Mouse (Mus musculus) heart, embryonic 16.5 days (tissue): ENCODE data around the gene Lrpprc. TPM values are rescaled to one million over a fixed set of nuclear protein-coding genes. Genes with fewer than 3 reads are reported as not detected.
"Not testable (repeated sequence)": the region's sequence is repeated elsewhere in the genome, so short reads cannot be mapped to it uniquely, and the experiment has no call there.

Experiments used
- ATAC-seq: fragments of 200-750 bp; cut with Nextera tagmentation; replicated peaks from 2 replicates; pipeline ENCODE4 v1.8.0; 2017; ENCODE audit warnings: moderate number of reproducible peaks; ENCODE audit not compliant: insufficient read depth, low FRiP score; ENCODE audit errors: extremely low read depth
- H3K27ac ChIP-seq: fragments of 300-500 bp; sonication (generic); 2 replicates; pipeline ENCODE4 v1.5.1; 2014; ENCODE audit warnings: mild to moderate bottlenecking, low read length, control low read depth, moderate library complexity
- H3K27me3 ChIP-seq: fragments of 300-500 bp; sonication (generic); 2 replicates; pipeline ENCODE4 v1.6.1; 2014; ENCODE audit warnings: low read length, mixed read lengths; ENCODE audit not compliant: control insufficient read depth, insufficient read depth
- H3K36me3 ChIP-seq: fragments of 300-500 bp; sonication (generic); 2 replicates; pipeline ENCODE4 v1.6.1; 2014; ENCODE audit not compliant: control insufficient read depth, insufficient read depth
- H3K4me1 ChIP-seq: fragments of 300-500 bp; sonication (generic); 2 replicates; pipeline ENCODE4 v1.6.1; 2014; ENCODE audit warnings: low read length, mixed read lengths; ENCODE audit not compliant: control insufficient read depth, insufficient read depth
- H3K4me2 ChIP-seq: fragments of 300-500 bp; sonication (generic); 2 replicates; pipeline ENCODE4 v1.6.1; 2014; ENCODE audit warnings: low read depth, mild to moderate bottlenecking, control low read depth, low read length
- H3K4me3 ChIP-seq: fragments of 300-500 bp; sonication (generic); 2 replicates; pipeline ENCODE4 v1.5.1; 2014; ENCODE audit warnings: mild to moderate bottlenecking, control low read depth, low read length
- H3K9ac ChIP-seq: fragments of 300-500 bp; sonication (generic); 2 replicates; pipeline ENCODE4 v1.6.1; 2014; ENCODE audit warnings: low read length, control low read depth
- H3K9me3 ChIP-seq: fragments of 300-500 bp; sonication (generic); replicated peaks from 2 replicates; pipeline ENCODE4 v1.6.1; 2016; ENCODE audit warnings: low read length; ENCODE audit not compliant: control insufficient read depth
- WGBS: fragments of 180-500 bp; shearing (Covaris S2); extraction: QIAGEN DNeasy Blood & Tissue Kit; methylation state at CpG from one replicate; pipeline ENCODE4 v1.1.7; 2014; 5-methylcytosine and 5-hydroxymethylcytosine counted together
- polyA plus RNA-seq: library from polyadenylated mRNA; unstranded; fragments of >200 nt; fragmentation: Nextera tagmentation; extraction: Ambion mirVana; gene quantifications from 2 replicates; pipeline ENCODE4 v1.2.1, GENCODE M21; 2015

Gene Lrpprc
- polyA plus RNA-seq, 1 experiment from 2014 or later: 68.9 TPM

- H3K4me1 ChIP-seq, H3K9me3 ChIP-seq, H3K27me3 ChIP-seq, H3K27ac ChIP-seq, H3K9ac ChIP-seq, H3K4me2 ChIP-seq, H3K4me3 ChIP-seq, ATAC-seq, H3K36me3 ChIP-seq: not testable (repeated sequence)
- WGBS: 79% methylated on average over 14 of the region's 14 CpGs
These were observed 23.6 kb upstream of the Lrpprc start for GRCm38 (mm10) chr17:84814192-84814591.

GRCm38 (mm10) chr17:84792006-84792405 is 1.4 kb upstream of the Lrpprc start:
- Histone ChIP-seq H3K4me1 (peaks cover 18% of the 10 kb centered on the region), H3K27ac (no peak overlapping the region), H3K9me3 (no peaks in the 10 kb centered on the region), H3K4me2 (no peak overlapping the region), H3K4me3 (no peak overlapping the region), H3K9ac (no peak overlapping the region), H3K36me3 (no peaks in the 10 kb centered on the region), H3K27me3 (no peaks in the 10 kb centered on the region)
- WGBS: 70% methylated on average over 5 of the region's 5 CpGs
- no peak for ATAC-seq

- 4% methylated on average over 8 of the region's 8 CpGs for WGBS
- Histone ChIP-seq H3K4me2 (peak overlapping the region; percentile 93), H3K9me3 (no peaks in the 10 kb centered on the region), H3K4me3 (peak overlapping the region; percentile 98), H3K27me3 (no peaks in the 10 kb centered on the region), H3K36me3 (no peaks in the 10 kb centered on the region), H3K4me1 (peaks cover 18% of the 10 kb centered on the region), H3K27ac (peak overlapping the region; percentile 74), H3K9ac (peak overlapping the region; percentile 75)
- no peak for ATAC-seq
These were observed 567 bp upstream of the Lrpprc start for GRCm38 (mm10) chr17:84791156-84791555.

GRCm38 (mm10) chr17:84790043-84790442 is 546 bp downstream of the Lrpprc start:
- peaks cover 18% of the 10 kb centered on the region for H3K4me1 ChIP-seq
- peak overlapping the region; percentile 93 for H3K9ac ChIP-seq
- H3K36me3 ChIP-seq: no peaks in the 10 kb centered on the region
- peak overlapping the region; percentile 73 for H3K27ac ChIP-seq
- H3K4me3 ChIP-seq: peak overlapping the region; percentile 98
- no peak; the same call in 1 of the 2 replicates for ATAC-seq
- H3K27me3 ChIP-seq: no peaks in the 10 kb centered on the region
- H3K4me2 ChIP-seq: peak overlapping the region; percentile 93
- H3K9me3 ChIP-seq: no peaks in the 10 kb centered on the region
- under 1% methylated on average over 22 of the region's 22 CpGs for WGBS

GRCm38 (mm10) chr17:84788376-84789125 is 2.0 kb downstream of the Lrpprc start:
- H3K9ac ChIP-seq: no peak overlapping the region
- 90% methylated on average over 20 of the region's 20 CpGs for WGBS
- no peak overlapping the region for H3K27ac ChIP-seq
- no peaks in the 10 kb centered on the region for H3K9me3 ChIP-seq
- H3K36me3 ChIP-seq: no peaks in the 10 kb centered on the region
- no peak overlapping the region for H3K4me2 ChIP-seq
- ATAC-seq: no peak
- no peaks in the 10 kb centered on the region for H3K27me3 ChIP-seq
- no peak overlapping the region for H3K4me3 ChIP-seq
- H3K4me1 ChIP-seq: peaks cover 18% of the 10 kb centered on the region

GRCm38 (mm10) chr17:84787477-84787876 is 3.1 kb downstream of the Lrpprc start:
- Histone ChIP-seq H3K27me3 (no peaks in the 10 kb centered on the region), H3K27ac (no peak overlapping the region), H3K36me3 (no peaks in the 10 kb centered on the region), H3K9me3 (no peaks in the 10 kb centered on the region), H3K4me2 (no peak overlapping the region), H3K4me1 (peaks cover 18% of the 10 kb centered on the region), H3K4me3 (no peak overlapping the region), H3K9ac (no peak overlapping the region)
- ATAC-seq: no peak
- WGBS: 81% methylated on average over 11 of the region's 11 CpGs

GRCm38 (mm10) chr17:84786911-84787310 is 3.7 kb downstream of the Lrpprc start:
- Histone ChIP-seq H3K27ac (no peak overlapping the region), H3K9ac (no peak overlapping the region), H3K4me3 (no peak overlapping the region), H3K27me3 (no peaks in the 10 kb centered on the region), H3K9me3 (no peaks in the 10 kb centered on the region), H3K36me3 (no peaks in the 10 kb centered on the region), H3K4me2 (no peak overlapping the region), H3K4me1 (peaks cover 16% of the 10 kb centered on the region)
- ATAC-seq: no peak
- 87% methylated on average over 8 of the region's 8 CpGs for WGBS

- Histone ChIP-seq H3K36me3 (0 out of 2 replicates have a peak, but pooled peaks cover 3% of the 10 kb centered on the region), H3K4me1 (peaks cover 11% of the 10 kb centered on the region), H3K9me3 (no peaks in the 10 kb centered on the region), H3K27ac (no peak overlapping the region), H3K4me2 (no peak overlapping the region), H3K9ac (no peak overlapping the region), H3K4me3 (no peak overlapping the region), H3K27me3 (no peaks in the 10 kb centered on the region)
- 72% methylated on average over 5 of the region's 5 CpGs for WGBS
- no peak for ATAC-seq
These were observed 5.4 kb downstream of the Lrpprc start for GRCm38 (mm10) chr17:84785176-84785575.

GRCm38 (mm10) chr17:84783491-84783890 is 7.1 kb downstream of the Lrpprc start:
- no peak overlapping the region for H3K4me2 ChIP-seq
- H3K9ac ChIP-seq: no peak overlapping the region
- no peak overlapping the region for H3K27ac ChIP-seq
- H3K4me3 ChIP-seq: no peak overlapping the region
- no peaks in the 10 kb centered on the region for H3K4me1 ChIP-seq
- H3K36me3 ChIP-seq: 0 out of 2 replicates have a peak, but pooled peaks cover 3% of the 10 kb centered on the region
- no peak for ATAC-seq
- no peaks in the 10 kb centered on the region for H3K27me3 ChIP-seq
- 90% methylated on average over 5 of the region's 5 CpGs for WGBS
- no peaks in the 10 kb centered on the region for H3K9me3 ChIP-seq
